Mouse (Mus musculus) limb, embryonic 13.5 days (tissue): Measurements from ENCODE around the gene Ankib1. TPM values are rescaled to one million over a fixed set of nuclear protein-coding genes. Genes with fewer than 3 reads are reported as not detected.
"Not testable (repeated sequence)": the region's sequence is repeated elsewhere in the genome, so short reads cannot be mapped to it uniquely, and the experiment has no call there.

Source experiments
- ATAC-seq: fragments of 200-750 bp; cut with Nextera tagmentation; 2 replicates; pipeline ENCODE4 v1.8.0; 2017; ENCODE audit warnings: low read depth, moderate number of reproducible peaks, moderate TSS enrichment; ENCODE audit not compliant: low FRiP score
- H3K27ac ChIP-seq: fragments of 300-500 bp; sonication (generic); 2 replicates; pipeline ENCODE4 v1.5.1; 2015; ENCODE audit warnings: inconsistent platforms, mild to moderate bottlenecking, moderate library complexity
- H3K27me3 ChIP-seq: fragments of 300-500 bp; sonication (generic); 2 replicates; pipeline ENCODE4 v1.6.1; 2015; ENCODE audit warnings: mild to moderate bottlenecking, inconsistent platforms
- H3K36me3 ChIP-seq: fragments of 300-500 bp; sonication (generic); 2 replicates; pipeline ENCODE4 v1.6.1; 2015; ENCODE audit warnings: inconsistent platforms, mild to moderate bottlenecking, moderate library complexity
- H3K4me1 ChIP-seq: fragments of 300-500 bp; sonication (generic); 2 replicates; pipeline ENCODE4 v1.6.1; 2015; ENCODE audit warnings: inconsistent platforms
- H3K4me2 ChIP-seq: fragments of 300-500 bp; sonication (generic); replicated peaks from 2 replicates; pipeline ENCODE4 v1.6.1; 2015; ENCODE audit warnings: inconsistent platforms, mild to moderate bottlenecking, moderate library complexity
- H3K4me3 ChIP-seq: fragments of 300-500 bp; sonication (generic); 2 replicates; pipeline ENCODE4 v1.5.1; 2015; ENCODE audit warnings: moderate library complexity, mild to moderate bottlenecking, inconsistent platforms
- H3K9ac ChIP-seq: fragments of 300-500 bp; sonication (generic); 2 replicates; pipeline ENCODE4 v1.6.1; 2015; ENCODE audit warnings: mild to moderate bottlenecking, inconsistent platforms
- H3K9me3 ChIP-seq: fragments of 300-500 bp; sonication (generic); 2 replicates; pipeline ENCODE4 v1.6.1; 2016; ENCODE audit warnings: inconsistent platforms
- WGBS: fragments of 180-500 bp; shearing (Covaris S2); methylation state at CpG from one replicate; pipeline ENCODE4 v1.1.7; 2015; 5-methylcytosine and 5-hydroxymethylcytosine counted together
- polyA plus RNA-seq: library from polyadenylated mRNA; unstranded; fragments of >200 nt; fragmentation: Nextera tagmentation; extraction: Ambion mirVana; gene quantifications from 2 replicates; pipeline ENCODE4 v1.2.1, GENCODE M21; 2015

Ankib1 gene
- polyA plus RNA-seq, 1 experiment from 2014 or later, result 11.8 TPM

DNA sequence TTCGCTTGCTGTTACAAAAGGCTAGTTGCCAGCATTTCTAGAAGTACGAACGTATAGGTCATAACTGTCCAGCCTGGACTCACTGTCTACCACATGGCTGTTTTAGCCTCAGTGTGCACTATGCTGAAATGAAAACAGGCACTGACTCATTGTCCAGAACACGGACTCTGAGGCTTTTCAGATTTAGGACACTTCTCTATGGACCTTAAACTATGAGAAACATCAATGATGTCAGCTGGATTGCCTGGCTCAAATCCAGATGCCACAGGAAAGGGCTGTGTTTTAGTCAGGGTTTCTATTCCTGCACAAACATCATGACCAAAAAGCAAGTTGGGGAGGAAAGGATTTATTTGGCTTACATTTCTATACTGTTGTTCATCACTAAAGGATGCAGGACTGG is 15.2 kb downstream of the Ankib1 start:
- no peaks in the 10 kb centered on the region for H3K4me1 ChIP-seq
- no peaks in the 10 kb centered on the region for H3K27me3 ChIP-seq
- H3K4me2 ChIP-seq, result no peak overlapping the region
- no peaks in the 10 kb centered on the region for H3K36me3 ChIP-seq
- WGBS, result 87% methylated on average over 4 of the region's 4 CpGs
- H3K9me3 ChIP-seq, result no peaks in the 10 kb centered on the region
- H3K9ac ChIP-seq, result no peak overlapping the region
- no peak overlapping the region for H3K27ac ChIP-seq
- ATAC-seq, result no peak
- H3K4me3 ChIP-seq, result no peak overlapping the region

DNA sequence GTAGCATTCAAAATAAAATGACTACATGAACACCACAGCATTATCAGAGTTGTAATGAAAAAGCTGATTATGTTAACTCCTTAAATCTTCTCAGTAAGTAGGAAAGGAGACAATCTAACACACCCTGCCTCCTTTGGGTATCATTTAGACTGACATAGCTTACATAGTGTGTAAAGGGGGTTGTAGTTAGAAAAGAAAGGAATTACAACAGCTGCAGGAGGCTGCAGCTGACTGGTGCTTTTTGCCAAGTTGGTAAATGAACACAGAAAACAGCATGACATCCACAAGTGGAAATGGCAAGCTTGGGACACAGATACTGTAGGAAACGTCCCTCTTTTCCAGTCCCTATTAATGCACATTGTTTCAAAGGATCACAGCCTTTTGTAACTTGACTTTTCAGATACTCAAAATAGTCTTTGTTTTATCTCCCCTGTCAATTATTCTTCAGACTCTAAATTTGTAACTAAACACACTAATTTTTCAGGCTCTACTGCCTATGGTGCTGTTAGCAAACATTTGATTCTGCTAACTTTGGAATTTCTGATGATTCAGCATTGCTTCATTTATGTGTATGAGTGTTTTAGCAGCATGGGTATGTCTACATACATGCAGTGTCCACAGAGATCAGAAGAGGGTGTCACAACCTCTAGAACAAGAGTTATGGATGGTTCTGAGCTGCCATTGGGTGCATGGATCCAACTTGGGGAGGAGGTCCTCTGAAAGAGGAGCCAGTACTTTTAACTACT is 17.8 kb downstream of the Ankib1 start:
- no peak for ATAC-seq
- no peak overlapping the region for H3K4me2 ChIP-seq

DNA sequence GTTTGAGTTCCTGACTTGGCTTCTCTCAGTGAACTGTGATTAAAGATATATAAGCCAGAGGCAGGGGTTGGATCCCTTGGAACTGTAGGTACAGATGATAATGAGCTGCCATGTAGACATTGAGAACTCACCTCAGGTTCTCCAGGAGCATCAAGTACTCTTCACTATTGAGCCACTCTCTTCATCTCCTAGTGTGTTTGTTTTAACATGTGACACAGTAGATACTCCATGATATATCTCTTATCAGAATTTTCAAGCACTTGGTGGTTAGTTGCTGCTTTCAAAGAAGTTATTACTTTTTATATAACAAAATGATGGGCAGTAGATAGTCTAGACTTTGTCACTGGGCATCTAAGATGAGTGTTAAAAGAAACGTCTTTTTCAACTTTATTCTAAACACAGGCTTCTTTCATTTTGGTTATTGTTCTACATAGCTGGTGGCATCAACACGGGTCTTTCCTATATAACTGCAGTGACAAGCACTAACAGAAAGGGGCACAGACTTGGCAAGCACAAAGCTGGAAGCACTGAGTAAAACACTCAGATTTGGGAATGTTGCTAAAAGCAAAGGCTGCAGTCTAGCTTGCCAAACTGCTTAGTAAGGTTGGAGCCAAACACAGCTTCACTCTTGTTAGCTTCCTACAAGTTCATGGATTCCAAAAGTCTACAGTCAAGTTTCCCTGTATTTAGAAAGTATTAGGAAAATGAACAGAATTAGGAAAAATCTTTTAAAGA is 18.6 kb downstream of the Ankib1 start:
- Histone ChIP-seq H3K4me1 (no peaks in the 10 kb centered on the region), H3K9me3 (no peaks in the 10 kb centered on the region), H3K9ac (no peak overlapping the region), H3K4me3 (no peak overlapping the region), H3K4me2 (no peak overlapping the region), H3K27me3 (no peaks in the 10 kb centered on the region), H3K36me3 (no peaks in the 10 kb centered on the region), H3K27ac (no peak overlapping the region)
- ATAC-seq, result no peak
- WGBS, result 90% methylated on average over 2 of the region's 2 CpGs

More for the DNA sequence above, 17.8 kb downstream of the Ankib1 start:
- H3K27ac ChIP-seq, result no peak overlapping the region
- H3K9ac ChIP-seq, result no peak overlapping the region
- no peaks in the 10 kb centered on the region for H3K9me3 ChIP-seq
- WGBS, result 63% methylated on average over 1 of the region's 1 CpGs
- no peaks in the 10 kb centered on the region for H3K36me3 ChIP-seq
- no peaks in the 10 kb centered on the region for H3K4me1 ChIP-seq
- H3K27me3 ChIP-seq, result no peaks in the 10 kb centered on the region
- H3K4me3 ChIP-seq, result no peak overlapping the region

DNA sequence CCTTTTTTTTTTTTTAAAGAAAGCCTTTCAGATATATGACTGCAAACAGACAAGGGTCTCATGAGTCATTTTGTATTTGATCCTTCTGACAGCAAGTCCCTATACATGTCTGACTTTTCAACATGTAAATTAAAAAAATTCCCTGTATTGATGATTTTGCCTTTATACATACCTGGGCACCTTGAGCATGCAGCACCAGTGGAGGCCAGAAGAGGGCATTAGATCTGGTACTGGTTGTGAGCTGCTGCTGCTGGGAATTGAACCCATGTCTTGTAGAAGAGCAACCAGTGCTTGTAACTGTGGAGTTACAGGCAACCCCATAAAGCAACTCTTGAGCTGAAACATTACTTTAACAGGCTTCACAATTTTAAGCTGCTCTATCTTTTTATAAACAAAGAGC is 20.1 kb downstream of the Ankib1 start:
- no peaks in the 10 kb centered on the region for H3K4me1 ChIP-seq
- H3K9me3 ChIP-seq, result no peaks in the 10 kb centered on the region
- no peak overlapping the region for H3K4me3 ChIP-seq
- no peaks in the 10 kb centered on the region for H3K27me3 ChIP-seq
- H3K36me3 ChIP-seq, result no peaks in the 10 kb centered on the region
- no peak for ATAC-seq
- H3K27ac ChIP-seq, result no peak overlapping the region
- H3K9ac ChIP-seq, result no peak overlapping the region
- H3K4me2 ChIP-seq, result no peak overlapping the region

DNA sequence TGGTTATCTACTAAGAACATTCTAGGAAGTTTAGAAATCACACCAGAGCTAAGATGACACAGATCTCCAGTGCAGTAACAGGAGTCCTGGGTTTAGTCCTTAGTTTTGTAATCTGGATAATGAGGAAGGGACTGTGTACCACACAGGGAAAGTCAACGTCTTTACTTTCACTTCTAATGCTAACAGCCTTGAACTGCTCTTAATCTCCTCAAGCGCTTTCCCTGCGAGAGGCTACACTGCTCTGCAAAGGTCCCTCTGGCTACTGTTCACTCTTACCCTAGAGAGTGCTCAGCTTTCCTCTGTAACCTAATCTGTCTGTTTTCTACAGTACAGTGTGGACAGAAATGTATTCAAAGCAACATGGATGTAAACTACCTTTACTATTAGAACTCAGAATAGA is 30.7 kb downstream of the Ankib1 start:
- WGBS, result 64% methylated on average over 3 of the region's 3 CpGs
- no peak; the same call in 1 of the 2 replicates for ATAC-seq
- peaks cover 6% of the 10 kb centered on the region for H3K4me1 ChIP-seq
- no peaks in the 10 kb centered on the region for H3K9me3 ChIP-seq
- no peak overlapping the region for H3K9ac ChIP-seq
- no peak overlapping the region for H3K4me3 ChIP-seq
- H3K36me3 ChIP-seq, result peaks cover 4% of the 10 kb centered on the region
- peak overlapping the region; percentile 25 for H3K4me2 ChIP-seq
- no peak overlapping the region for H3K27ac ChIP-seq
- H3K27me3 ChIP-seq, result no peaks in the 10 kb centered on the region

DNA sequence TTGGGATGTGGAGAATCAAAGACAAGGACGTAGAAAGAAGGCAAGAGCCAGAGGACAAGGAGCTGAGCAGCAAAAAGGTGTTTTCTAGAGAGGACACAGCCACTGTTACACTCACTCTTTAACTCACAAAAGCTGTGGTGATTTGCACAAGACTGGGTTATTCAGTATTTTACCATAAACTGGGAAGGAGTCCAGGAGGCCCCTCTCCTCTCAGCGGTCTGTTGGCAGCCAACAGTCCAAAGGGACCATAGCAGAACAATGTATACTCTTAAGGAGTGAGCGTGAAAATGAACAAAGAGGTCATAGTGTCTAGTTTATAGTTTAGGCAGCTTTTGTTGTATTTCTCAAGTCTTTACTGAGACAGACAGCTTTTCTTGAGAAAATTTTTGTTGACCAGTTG is 31.2 kb downstream of the Ankib1 start:
- ATAC-seq, result peak; percentile 79
- Histone ChIP-seq H3K9ac (no peak overlapping the region), H3K4me2 (peak overlapping the region; percentile 25; the same call in 1 of the 2 replicates), H3K27ac (peak overlapping the region; percentile 76), H3K27me3 (no peaks in the 10 kb centered on the region), H3K36me3 (peaks cover 8% of the 10 kb centered on the region), H3K4me3 (no peak overlapping the region), H3K4me1 (peaks cover 6% of the 10 kb centered on the region), H3K9me3 (no peaks in the 10 kb centered on the region)
- WGBS, result 71% methylated on average over 3 of the region's 3 CpGs

DNA sequence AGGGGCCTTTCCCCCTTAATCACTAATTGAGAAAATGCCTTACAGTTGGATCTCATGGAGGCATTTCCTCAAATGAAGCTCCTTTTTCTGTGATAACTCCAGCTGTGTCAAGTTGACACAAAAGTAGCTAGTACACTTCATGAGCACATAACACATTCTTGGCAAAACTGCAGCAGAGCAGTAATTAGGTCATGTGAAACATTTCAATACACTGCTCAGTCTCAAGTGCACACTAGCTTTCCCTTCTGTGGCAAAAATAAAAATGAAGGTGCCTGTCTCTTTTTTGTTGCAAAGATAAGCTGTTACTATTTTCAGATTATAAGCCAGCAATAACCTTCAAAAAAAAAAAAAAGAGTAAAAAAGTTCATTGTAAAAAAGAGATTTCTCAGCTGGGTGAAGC is 52.2 kb downstream of the Ankib1 start:
- H3K27ac ChIP-seq, H3K4me2 ChIP-seq, ATAC-seq, H3K9ac ChIP-seq, H3K27me3 ChIP-seq, H3K4me3 ChIP-seq, H3K9me3 ChIP-seq, H3K4me1 ChIP-seq: not testable (repeated sequence)
- H3K36me3 ChIP-seq, result peaks cover 16% of the 10 kb centered on the region

DNA sequence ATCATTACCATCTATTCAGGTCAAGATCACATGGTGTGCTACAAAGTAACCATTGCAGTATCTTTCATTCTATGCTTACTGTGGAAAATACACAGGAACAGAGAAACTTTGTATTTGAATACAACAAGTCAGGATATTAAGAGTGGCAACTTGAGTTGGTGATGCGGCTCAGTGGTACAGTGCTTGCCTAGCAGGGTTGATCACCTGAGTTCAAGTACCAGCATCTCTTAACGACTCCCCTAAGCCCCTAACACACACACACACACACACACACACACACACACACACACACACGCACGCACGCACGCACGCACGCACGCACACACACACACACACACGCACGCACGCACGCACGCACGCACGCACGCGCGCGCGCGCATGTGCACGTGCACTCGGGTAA is 69.9 kb downstream of the Ankib1 start:
- not testable (repeated sequence) for H3K9ac ChIP-seq, H3K36me3 ChIP-seq, H3K27me3 ChIP-seq, H3K4me3 ChIP-seq, H3K4me1 ChIP-seq, H3K4me2 ChIP-seq, H3K9me3 ChIP-seq, ATAC-seq, H3K27ac ChIP-seq
- WGBS, result 96% methylated on average over 21 of the region's 24 CpGs

DNA sequence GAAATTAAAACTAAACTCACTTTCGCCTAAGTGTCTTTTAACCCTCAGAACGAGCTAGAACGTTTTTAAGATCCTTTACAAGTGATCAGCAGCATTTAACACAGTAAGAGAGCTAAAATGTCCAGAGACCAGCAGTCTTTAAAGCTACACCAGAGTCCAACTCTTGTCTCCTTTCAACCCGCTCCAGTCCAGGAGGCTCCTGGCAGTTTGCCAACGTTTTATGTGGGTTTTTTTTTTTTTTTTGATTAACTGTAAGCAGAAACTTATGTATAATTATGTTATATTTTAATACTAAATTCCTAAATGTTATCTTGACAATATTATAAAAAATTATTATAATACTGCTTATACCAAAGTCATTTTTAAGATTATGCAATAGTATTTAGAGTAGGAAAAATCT is 73.9 kb downstream of the Ankib1 start:
- Histone ChIP-seq H3K27ac (no peak overlapping the region), H3K4me3 (no peak overlapping the region), H3K4me1 (no peaks in the 10 kb centered on the region), H3K4me2 (no peak overlapping the region), H3K9ac (no peak overlapping the region), H3K9me3 (no peaks in the 10 kb centered on the region), H3K27me3 (no peaks in the 10 kb centered on the region), H3K36me3 (peaks cover 13% of the 10 kb centered on the region)
- no peak for ATAC-seq
- WGBS, result 53% methylated on average over 5 of the region's 5 CpGs

DNA sequence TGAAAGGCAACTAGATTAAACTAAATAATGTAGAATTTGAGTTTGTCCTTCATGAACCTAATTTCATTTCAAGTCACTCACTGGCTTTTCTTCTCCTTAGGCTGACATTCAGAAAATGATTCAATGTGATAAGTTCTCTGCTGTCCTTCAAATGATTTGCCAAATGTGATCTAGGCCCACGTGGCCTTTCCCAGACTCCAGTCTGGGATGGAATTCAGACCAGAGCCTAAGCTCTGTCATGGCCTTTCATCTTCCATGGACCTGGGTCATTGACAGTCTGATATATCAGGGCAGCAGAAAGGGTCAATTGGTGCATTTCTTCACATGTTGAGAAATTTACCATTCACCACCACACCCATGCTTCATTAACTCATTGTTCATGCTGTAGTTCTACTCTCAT is 77.2 kb downstream of the Ankib1 start:
- Histone ChIP-seq H3K9ac (no peak overlapping the region), H3K4me1 (no peaks in the 10 kb centered on the region), H3K4me3 (no peak overlapping the region), H3K9me3 (no peaks in the 10 kb centered on the region), H3K36me3 (peaks cover 33% of the 10 kb centered on the region), H3K4me2 (no peak overlapping the region), H3K27ac (no peak overlapping the region), H3K27me3 (no peaks in the 10 kb centered on the region)
- 86% methylated on average over 1 of the region's 1 CpGs for WGBS
- ATAC-seq, result no peak

DNA sequence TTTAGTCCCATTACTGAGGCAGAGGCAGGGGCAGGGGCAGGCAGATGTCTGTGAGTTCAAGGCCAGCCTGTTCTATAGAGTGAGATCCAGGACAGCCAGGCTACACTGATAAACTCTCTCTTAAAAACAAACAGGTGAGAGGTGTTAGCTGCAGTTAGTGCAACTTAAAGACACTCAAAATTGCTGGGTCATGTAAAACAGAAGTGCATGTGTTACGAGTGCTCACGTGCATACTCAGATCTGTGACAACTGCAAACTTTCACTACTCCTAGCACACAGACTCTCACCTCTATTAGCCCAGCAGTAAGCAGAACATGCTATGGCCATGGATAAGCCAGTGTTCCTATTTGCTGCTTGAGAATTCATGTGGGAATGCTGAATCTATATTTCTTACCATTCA is 79.3 kb downstream of the Ankib1 start:
- Histone ChIP-seq H3K4me2 (no peak overlapping the region), H3K9me3 (no peaks in the 10 kb centered on the region), H3K27ac (no peak overlapping the region), H3K27me3 (no peaks in the 10 kb centered on the region), H3K4me1 (no peaks in the 10 kb centered on the region), H3K4me3 (no peak overlapping the region), H3K36me3 (peaks cover 44% of the 10 kb centered on the region), H3K9ac (no peak overlapping the region)
- WGBS, result 74% methylated on average over 2 of the region's 2 CpGs
- no peak for ATAC-seq

DNA sequence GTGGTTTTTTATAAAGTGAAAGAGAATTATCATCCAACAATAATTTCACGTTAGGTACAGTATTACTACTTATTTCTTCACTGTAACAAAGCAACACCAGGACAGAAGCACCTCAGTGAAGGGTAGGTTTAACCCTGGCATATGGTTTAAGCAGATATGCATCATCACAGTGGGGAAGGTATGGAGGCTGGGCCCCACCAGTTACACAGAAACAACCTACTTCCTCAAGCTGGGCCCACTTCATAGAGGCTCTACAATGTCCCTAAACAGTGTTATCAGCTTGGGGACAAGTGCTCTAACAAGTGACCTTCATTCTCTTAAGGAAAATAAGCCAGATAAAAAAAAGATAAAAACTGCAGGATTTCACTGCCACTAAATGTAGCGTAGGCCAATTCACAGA is 79.9 kb downstream of the Ankib1 start:
- Histone ChIP-seq H3K36me3 (peaks cover 40% of the 10 kb centered on the region), H3K9ac (no peak overlapping the region), H3K4me1 (no peaks in the 10 kb centered on the region), H3K4me2 (no peak overlapping the region), H3K9me3 (no peaks in the 10 kb centered on the region), H3K27me3 (no peaks in the 10 kb centered on the region), H3K4me3 (no peak overlapping the region), H3K27ac (no peak overlapping the region)
- 96% methylated on average over 2 of the region's 2 CpGs for WGBS
- ATAC-seq, result no peak

DNA sequence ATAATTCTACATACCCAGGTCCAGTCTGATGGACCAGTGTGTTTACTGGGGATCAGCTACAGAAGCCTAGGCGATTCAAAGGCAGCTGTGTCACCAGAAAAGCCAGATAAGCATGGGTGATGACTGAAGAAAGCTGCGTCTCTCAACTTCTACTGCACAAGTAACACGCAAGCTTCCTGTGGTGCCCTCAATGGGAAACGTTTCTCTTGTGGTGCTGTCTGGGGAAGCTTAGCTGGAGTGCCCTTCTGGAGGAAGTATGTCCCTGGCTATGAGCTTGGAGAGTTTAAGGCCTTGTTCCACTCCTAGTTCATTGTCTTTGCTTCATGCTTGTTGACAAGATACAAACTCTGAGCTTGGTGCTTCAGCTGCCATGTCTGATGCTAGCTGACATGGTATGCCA is 83.4 kb downstream of the Ankib1 start:
- ATAC-seq, result no peak
- H3K4me2 ChIP-seq, result no peak overlapping the region
- 97% methylated on average over 4 of the region's 4 CpGs for WGBS

More for the DNA sequence above, 83.4 kb downstream of the Ankib1 start:
- Histone ChIP-seq H3K36me3 (peaks cover 46% of the 10 kb centered on the region), H3K27me3 (no peaks in the 10 kb centered on the region), H3K9ac (no peak overlapping the region), H3K9me3 (no peaks in the 10 kb centered on the region), H3K4me1 (no peaks in the 10 kb centered on the region), H3K4me3 (no peak overlapping the region), H3K27ac (no peak overlapping the region)
